Mouse (Mus musculus): ENCODE measurements around the gene Elmod3.

The Elmod3 gene

DNA sequence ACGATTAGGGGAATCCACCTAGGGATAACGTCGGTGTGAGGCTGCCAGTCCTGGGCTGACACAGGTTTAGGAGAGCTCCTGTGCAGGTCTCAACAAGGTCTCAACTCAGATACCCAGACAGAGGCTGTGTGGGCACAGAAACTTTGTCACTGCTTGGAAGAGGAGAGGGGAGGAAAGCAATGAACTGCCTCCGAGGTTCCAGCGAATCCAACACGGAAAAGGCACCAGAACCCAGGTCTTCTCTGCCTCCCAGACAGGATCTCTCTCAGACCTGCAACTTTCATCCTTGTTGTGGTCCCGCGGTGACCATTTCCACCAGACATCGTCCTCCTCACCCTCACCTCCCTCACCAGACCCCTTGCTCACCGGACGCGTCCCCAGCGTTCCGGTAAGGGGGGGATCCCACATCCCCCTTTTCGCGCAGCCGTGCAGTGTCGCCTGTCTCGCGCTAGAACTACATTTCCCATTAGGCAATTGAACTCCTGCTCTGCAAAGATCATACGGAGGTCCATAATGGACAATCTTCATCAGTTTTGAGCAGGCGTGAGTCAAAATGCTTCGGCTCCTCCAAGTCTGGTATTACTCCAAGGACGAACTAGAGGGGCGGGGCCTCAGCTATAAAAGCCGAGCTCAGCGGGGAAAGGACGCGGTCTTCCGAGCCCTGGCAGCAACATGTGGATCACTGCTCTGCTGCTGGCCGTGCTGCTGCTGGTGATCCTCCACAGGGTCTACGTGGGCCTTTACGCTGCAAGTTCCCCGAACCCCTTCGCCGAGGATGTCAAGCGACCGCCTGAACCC is at the start of gene Elmod3, which contains the start of gene Retsat:
TSS of gene Elmod3 (minus strand) at position 458 of the 798 bp plus-strand sequence.
TSS of gene Retsat (plus strand) at position 520 of the 798 bp plus-strand sequence.
- TF ChIP-seq GATA4 (IDR thresholded peaks at IDR 0.05; ENCODE audit: insufficient replicate concordance, low read length): peak; percentile 31; the same call in 1 of the 2 replicates

DNA sequence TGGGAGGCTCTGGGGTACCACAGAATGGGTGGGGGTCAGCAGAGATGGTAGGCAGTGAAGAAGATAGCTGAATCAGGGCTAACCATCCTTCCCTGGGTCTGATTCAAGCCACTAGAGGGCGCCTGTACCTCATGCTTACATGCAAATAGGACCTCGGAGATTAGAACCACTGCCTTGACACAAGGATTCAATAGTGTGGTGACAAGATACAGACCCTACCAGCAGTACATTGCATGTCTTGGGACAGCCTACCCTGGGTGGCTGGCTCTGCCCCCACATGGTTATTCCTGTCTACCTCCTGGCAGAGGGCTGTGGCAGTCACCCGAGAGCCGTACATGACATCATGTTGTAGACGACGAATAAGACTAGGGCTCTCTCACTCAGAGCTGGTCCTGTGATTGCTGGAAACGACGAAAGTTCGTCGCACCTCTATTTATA is 49.2 kb upstream of the Elmod3 start:
- TF ChIP-seq GATA4 (IDR thresholded peaks at IDR 0.05; ENCODE audit: insufficient replicate concordance, low read length): 0 out of 2 replicates have a peak, but pooled peaks have one; percentile 26

DNA sequence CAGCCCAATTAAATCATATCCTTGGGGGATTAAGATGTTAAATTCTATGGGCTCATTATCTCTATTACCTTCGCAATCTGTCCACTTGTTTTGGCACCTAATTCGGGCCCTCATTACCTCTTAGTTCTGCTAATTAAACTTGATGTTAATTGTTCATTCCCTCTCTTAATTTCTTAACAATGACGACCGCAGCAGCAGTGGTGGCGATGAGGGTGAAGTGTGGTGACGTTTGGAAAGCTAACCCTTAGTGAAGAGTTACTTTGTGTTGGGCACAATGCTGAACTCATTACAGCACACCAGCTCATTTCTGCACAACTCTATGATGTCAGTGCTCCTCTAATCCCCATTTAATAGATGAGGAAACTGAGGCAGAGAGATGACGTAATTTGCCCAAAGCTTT is 47.2 kb upstream of the Elmod3 start:
- no peak for TF ChIP-seq GATA4 (IDR thresholded peaks at IDR 0.05; ENCODE audit: insufficient replicate concordance, low read length)

DNA sequence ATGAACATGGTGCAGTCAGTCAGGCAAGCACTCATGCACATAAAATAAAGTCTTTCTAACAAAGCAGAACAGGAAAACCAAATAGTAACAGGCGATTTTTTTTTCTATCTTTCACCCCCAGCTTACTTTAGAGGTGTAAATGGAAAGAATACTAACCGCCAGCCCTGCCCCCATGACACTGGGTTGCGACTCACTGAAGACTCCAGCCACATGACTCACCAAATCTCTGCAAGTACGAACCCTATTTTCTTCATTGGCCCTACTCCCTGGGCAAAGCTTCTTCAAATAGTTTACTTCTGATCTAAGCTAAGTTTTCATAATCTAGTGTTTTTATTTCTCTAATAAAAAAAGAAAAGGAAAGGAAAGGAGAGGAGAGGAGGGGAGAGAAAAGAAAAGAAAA is 46.4 kb upstream of the Elmod3 start:
- TF ChIP-seq GATA4 (IDR thresholded peaks at IDR 0.05; ENCODE audit: insufficient replicate concordance, low read length): no peak

DNA sequence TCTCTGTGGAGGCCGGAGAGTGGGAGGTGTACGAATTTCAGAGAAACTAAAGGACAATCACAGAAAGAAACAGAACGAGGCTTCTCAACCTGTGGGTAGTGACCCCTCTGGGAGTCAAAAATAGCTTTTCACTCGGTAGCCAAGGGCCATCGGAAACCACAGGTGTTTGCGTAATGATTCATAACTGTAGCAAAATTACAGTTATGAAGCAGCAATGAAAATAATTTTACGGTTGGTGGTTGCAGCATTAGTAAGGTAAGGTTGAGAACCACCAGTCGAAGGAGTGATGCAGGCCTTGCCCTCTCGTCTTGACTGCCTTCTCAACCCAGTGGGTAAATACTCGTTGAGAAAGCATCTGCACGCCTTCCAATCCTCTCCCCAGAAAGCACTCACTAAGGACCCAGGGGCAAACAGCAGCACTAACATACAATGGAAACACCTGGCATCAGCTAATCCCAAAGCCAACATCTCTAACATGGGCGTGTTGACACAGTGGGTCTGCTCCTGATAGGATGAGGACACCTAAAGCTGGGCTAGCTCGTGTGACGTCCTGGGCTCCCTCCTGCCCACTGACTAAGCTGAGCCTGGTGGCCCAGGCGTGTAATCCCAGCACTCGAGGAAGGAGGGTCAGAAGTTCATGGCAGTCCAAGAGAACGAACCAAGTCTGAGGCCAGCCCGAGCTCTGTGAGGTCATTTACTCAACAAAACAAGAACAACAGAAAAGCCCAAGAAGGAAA is 43.2 kb upstream of the Elmod3 start:
- TF ChIP-seq GATA4 (IDR thresholded peaks at IDR 0.05; ENCODE audit: insufficient replicate concordance, low read length): no peak

DNA sequence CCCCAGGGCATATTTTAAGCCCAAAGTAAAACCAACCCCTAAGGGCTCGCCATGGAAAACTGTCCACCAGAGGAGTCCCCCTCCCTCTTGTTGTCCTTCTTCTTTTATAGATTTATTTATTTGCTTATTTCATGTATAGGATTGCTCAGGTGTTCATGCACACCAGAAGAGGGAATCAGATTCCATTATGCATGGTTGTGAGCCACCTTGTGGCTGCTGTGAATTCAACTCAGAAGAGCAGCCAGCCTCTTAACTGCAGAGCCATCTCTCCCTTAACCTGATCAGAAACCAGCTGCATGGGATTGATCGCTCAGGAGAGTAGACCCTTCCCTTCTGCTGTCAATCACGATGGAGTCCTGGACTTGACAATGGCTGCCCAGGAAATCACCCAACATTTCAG is 38.7 kb upstream of the Elmod3 start:
- TF ChIP-seq GATA4 (IDR thresholded peaks at IDR 0.05; ENCODE audit: insufficient replicate concordance, low read length): no peak

DNA sequence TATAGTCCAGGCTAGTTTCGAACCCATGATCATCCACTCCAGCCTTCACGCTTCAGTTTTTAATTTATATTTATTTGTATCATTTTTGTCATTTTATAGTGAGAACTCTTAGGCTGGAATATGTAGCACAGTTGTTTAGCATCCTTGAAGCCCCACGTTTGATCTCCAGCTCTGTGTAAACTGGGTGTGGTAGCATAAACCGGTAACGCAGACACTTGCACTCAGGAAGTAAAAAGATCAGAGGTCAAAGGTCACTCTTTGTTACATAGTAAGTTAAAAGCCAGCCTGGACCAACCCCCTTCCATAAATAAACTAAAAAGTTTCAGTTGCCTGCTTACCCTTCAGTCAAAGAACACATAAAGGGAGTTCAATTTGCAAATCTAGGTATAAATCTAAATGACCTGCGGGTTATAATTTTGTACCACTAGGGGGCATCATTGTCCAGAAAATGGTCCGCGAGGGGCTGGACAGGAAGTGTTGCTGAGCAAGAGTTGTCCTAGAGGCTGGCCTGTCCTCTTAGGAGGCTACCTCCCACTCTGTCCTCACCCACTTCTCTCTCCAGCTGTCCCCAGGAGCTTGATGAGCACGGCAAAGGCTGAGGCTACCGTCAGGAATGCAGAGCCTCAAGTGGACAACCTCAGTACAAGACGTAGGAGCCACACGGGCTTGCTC is 37.7 kb upstream of the Elmod3 start:
- TF ChIP-seq GATA4 (IDR thresholded peaks at IDR 0.05; ENCODE audit: insufficient replicate concordance, low read length): 0 out of 2 replicates have a peak, but pooled peaks have one; percentile 13

DNA sequence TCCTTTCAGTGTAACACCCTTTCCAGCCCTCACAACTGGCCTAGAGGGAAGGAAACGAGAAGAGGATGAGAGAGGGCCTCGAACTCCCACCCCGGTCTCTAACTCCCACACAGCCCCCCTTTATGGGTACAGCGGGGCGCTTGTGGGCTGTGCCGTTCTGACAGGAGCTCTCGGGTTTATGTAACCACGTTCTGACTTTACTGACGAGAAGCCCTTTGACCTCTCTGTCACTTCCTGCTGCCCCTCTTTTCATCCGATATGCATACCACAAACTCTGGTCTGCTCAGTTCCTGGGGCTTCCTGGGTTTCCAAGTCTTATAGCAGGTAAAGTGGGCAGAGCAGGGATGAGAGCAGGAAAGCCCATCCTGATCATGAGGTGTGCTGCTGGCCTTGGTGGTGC is 36.1 kb upstream of the Elmod3 start:
- TF ChIP-seq GATA4 (IDR thresholded peaks at IDR 0.05; ENCODE audit: insufficient replicate concordance, low read length): no peak

DNA sequence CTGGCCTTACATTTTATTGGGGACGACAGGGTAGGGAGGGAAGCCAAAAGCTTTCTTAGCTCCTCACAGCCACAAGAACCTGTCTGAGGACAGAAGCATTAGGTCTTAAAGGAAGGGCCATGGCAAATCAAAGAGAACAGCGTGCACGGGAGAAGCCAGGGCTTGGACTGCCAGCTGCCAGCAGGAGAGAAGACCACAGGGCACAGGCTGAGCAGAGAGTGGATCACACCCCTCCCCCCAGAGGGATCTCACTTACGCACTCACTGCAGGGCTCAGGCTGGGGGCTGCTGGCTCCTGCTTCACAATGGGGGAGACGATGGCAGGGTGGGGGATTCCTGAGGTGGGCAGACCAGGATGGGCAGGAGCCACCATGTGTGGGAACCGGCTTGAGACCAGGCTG is 33.5 kb upstream of the Elmod3 start:
- TF ChIP-seq GATA4 (IDR thresholded peaks at IDR 0.05; ENCODE audit: insufficient replicate concordance, low read length): no peak

DNA sequence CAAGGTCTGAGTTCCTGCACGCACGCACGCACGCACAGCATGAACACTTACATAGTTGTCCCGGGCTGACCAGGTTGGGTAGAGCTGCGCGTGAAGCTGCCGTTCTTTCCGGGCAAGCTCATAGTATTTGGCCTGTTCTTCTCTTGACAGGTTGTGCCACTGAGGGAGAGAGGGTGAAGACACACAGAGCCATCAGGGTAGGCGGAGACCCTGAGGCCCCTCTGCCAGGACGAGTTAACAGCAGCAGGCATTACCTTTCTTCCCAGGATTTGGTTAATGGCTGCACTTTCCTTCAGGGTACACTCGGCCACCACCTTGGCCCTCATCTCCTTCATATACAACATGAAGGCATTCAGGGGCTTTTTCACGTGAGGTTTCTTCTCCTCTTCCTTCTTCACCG is 32.7 kb upstream of the Elmod3 start:
- no peak for TF ChIP-seq GATA4 (IDR thresholded peaks at IDR 0.05; ENCODE audit: insufficient replicate concordance, low read length)

DNA sequence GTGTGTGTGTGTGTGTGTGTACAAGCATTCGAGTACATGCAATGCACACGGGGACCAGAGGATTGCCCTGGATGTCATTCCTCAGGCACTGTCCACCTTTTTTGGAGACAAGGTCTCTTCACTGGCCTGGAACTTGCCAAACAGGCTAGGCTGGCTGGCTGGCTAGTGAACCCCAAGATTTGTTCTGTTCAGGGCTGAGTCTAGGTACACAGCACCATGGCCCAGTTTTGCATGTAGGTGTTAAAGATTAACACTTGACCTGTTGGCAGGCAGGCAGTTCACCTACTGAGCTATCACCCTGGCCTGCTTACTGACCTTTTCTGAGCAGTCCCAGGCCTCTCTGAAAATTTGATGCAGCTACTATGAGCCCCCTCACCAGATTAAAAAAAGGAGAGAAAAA is 32.2 kb upstream of the Elmod3 start:
- no peak for TF ChIP-seq GATA4 (IDR thresholded peaks at IDR 0.05; ENCODE audit: insufficient replicate concordance, low read length)

DNA sequence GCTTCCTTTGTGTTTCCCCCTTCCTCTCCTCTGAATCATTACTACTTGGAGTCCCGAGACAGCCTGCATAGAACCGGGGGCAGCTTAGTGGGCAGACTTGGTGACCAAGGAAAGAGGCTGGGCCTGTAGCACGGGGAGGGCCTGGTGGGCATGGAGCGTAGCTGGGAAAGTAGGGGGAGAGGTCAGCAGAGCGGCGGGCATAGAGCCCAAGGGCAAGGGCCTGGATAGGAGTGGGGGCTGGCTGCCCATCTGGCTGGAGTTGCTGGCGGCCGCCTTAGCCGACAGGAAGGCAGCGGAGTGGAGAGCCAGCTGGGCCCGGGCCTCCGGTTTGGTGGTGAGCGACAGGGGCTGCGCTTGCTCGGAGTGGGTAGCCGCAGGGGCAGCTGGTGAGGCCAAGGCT is 29.1 kb upstream of the Elmod3 start:
- no peak for TF ChIP-seq GATA4 (IDR thresholded peaks at IDR 0.05; ENCODE audit: insufficient replicate concordance, low read length)

DNA sequence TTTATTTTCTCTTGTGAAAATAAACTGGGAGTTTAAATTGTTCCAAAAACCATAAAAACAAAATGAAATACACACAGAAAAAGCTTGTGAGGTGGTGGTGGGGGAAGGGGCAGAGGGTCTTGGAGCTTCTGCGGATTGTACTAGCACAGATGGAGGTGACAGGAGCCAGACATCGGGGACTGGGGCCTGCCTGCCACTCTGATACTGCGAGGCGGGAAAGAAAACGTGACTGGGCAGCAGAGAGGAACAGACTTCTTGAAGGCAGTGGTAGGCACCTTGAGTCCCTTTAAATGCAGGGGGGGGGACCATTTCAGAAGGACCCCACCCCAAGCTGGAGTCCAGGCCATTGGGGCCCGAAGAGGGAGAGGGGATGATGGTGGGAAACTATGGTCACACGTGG is 28.2 kb upstream of the Elmod3 start:
- TF ChIP-seq GATA4 (IDR thresholded peaks at IDR 0.05; ENCODE audit: insufficient replicate concordance, low read length): no peak

DNA sequence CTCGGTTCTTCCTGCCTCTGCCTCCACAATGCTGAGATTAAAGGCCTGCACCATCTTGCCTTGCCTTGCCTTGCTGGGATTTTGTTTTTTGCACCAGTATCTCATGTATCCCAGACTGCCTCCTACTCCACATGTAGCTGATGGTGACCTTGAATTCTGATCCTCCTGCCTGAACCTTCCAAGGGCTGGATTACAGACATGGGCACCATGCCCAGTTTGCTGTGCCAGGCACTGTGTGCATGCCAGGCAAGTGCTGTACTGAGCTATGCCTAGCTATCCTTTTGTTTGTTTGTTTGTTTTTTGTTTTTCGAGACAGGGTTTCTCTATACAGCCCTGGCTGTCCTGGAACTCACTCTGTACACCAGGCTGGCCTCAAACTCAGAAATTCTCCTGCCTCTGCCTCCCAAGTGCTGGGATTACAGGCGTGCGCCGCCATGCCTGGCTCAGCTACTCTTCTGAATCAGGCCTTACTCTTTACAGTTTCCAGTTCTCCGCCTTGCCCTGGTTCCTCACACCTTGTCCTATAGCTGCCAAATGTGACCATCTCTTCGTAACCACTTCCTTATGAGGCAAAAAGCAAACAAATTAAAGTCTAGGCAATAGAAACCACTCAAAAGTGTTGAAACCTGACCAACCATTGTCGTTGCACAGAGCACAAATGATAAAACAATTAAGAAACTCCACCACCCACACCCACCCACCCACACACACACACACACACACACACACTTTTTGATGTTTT is 25.6 kb upstream of the Elmod3 start:
- TF ChIP-seq GATA4 (IDR thresholded peaks at IDR 0.05; ENCODE audit: insufficient replicate concordance, low read length): no peak

DNA sequence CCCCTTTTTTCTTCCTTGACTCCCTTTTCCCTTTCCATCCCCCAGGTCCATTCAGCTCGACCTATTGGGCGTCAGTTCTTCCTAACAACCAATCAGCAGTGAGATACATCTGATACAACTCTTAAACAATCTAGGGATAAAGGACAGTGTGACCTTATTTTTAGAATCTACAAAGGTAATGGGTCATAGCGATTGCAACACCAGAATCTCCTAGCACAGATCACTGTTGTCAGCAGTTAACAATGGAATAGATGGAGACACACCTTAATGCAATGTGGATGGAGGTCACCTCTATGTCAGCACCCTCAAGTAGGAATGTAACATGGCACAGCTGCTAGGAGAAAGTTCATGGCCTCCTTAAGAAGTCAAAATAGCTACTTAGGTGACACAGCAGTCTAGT is 24.7 kb upstream of the Elmod3 start:
- TF ChIP-seq GATA4 (IDR thresholded peaks at IDR 0.05; ENCODE audit: insufficient replicate concordance, low read length): no peak

Data from liver, adult (tissue).